30 mouse cellular contexts compared by ENCODE assay signal in the genomic region with DNA sequence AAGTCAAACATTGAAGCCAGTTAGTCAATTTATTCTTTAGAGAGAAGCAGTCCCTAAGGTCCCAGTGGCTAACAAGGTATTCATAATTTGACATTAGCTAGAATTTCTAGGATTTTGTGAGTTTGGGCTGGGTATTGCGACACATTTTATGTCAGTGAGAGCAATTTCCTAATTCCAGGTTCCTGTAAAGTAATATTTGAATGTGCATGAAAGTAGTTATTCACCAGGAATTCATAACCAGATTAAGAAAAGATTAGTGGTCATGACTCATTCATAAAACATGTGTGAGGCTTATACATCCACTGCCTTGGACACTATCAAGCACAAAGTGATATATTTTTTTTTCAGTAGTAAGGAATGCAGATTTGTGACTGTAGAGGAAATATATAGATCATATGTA. TPM values are rescaled to one million over a fixed set of nuclear protein-coding genes. Genes with fewer than 3 reads are reported as not detected.
"Had no signal": no experiment of that assay in that cellular context is flagged by ENCODE, and none has a peak within 500 bp of the region (broad histone marks: within the 10 kb centered on the region; RNA-seq: fewer than 3 reads in every experiment).

No protein-coding gene starts in this region.

- DNase-seq: kidney, adult 2 months; kidney, postnatal 25 days; layer of hippocampus, adult 9-11 months; layer of hippocampus, postnatal 36 days; left cerebral cortex, postnatal 4 days; lung, adult 2 months; retina, postnatal 1 day; right cerebral cortex, postnatal 25 days; thymus, adult 2 months; thymus, postnatal 14 days; thymus, postnatal 4 days had no signal

- H3K27ac ChIP-seq: kidney, postnatal 0 days; layer of hippocampus, adult 2 months; left cerebral cortex, adult 2 months; limb, embryonic 12.5 days; limb, embryonic 15.5 days; liver, embryonic 14.5 days; macrophage; midbrain, embryonic 12.5 days; midbrain, embryonic 15.5 days; neural tube, embryonic 13.5 days had no signal

- H3K9me3 ChIP-seq: limb, embryonic 12.5 days; limb, embryonic 15.5 days; midbrain, embryonic 12.5 days; midbrain, embryonic 15.5 days; neural tube, embryonic 13.5 days had no signal

- H3K9ac ChIP-seq: limb, embryonic 12.5 days; limb, embryonic 15.5 days; liver, embryonic 14.5 days; midbrain, embryonic 12.5 days; midbrain, embryonic 15.5 days; neural tube, embryonic 13.5 days had no signal

- H3K4me2 ChIP-seq: limb, embryonic 12.5 days; limb, embryonic 15.5 days; liver, embryonic 11.5 days; midbrain, embryonic 12.5 days; midbrain, embryonic 15.5 days; neural tube, embryonic 13.5 days had no signal

- H3K27me3 ChIP-seq: midbrain, embryonic 15.5 days had no signal

- H3K36me3 ChIP-seq: limb, embryonic 12.5 days; limb, embryonic 15.5 days; midbrain, embryonic 12.5 days; midbrain, embryonic 15.5 days; neural tube, embryonic 13.5 days had no signal

- ATAC-seq: midbrain, embryonic 15.5 days had no signal

- H3K4me3 ChIP-seq: layer of hippocampus, adult 2 months; left cerebral cortex, adult 2 months; limb, embryonic 12.5 days; limb, embryonic 15.5 days; midbrain, embryonic 12.5 days; midbrain, embryonic 15.5 days; neural tube, embryonic 13.5 days had no signal

RNA-seq across cellular contexts. Expression of a gene that starts 5.2 kb away (rescaled TPM):
- total RNA-seq: layer of hippocampus, postnatal 36 days; left cerebral cortex, postnatal 4 days; megakaryocyte, adult 5-6 weeks had no signal
- polyA plus RNA-seq: kidney, adult 2 months; limb, embryonic 12.5 days; lung, embryonic 16.5 days; midbrain, embryonic 12.5 days; neural tube, embryonic 13.5 days had no signal

RNA-seq across cellular contexts. Expression of a gene that starts 14.4 kb away (rescaled TPM):
- total RNA-seq: layer of hippocampus, postnatal 36 days had no signal

RNA-seq across cellular contexts. Expression of a gene that starts 32.0 kb away (rescaled TPM):
- total RNA-seq: layer of hippocampus, adult 2 months; layer of hippocampus, postnatal 36 days; left cerebral cortex, adult 2 months; left cerebral cortex, postnatal 14 days; left cerebral cortex, postnatal 4 days; megakaryocyte, adult 5-6 weeks had no signal
- polyA plus RNA-seq: kidney, adult 2 months; kidney, embryonic 14.5 days; large intestine, adult 2 months; limb, embryonic 12.5 days; lung, embryonic 16.5 days; midbrain, embryonic 12.5 days; midbrain, embryonic 15.5 days; neural tube, embryonic 13.5 days; stomach, embryonic 16.5 days had no signal

RNA-seq across cellular contexts. Expression of a gene that starts 40.4 kb away (rescaled TPM):
- total RNA-seq: layer of hippocampus, adult 2 months; layer of hippocampus, postnatal 36 days; left cerebral cortex, adult 2 months; left cerebral cortex, postnatal 14 days; left cerebral cortex, postnatal 4 days; megakaryocyte, adult 5-6 weeks; neutrophil, adult 5-6 weeks had no signal
- polyA plus RNA-seq: kidney, adult 2 months; kidney, embryonic 14.5 days; large intestine, adult 2 months; limb, embryonic 12.5 days; liver, embryonic 11.5 days; liver, embryonic 14.5 days; macrophage; midbrain, embryonic 12.5 days; midbrain, embryonic 15.5 days; neural tube, embryonic 13.5 days; spleen, adult 2 months had no signal
